Mouse (Mus musculus) urinary bladder, adult 18-20 months (tissue): ENCODE measurements around the gene Olfr744.
"Not testable (repeated sequence)": the region's sequence is repeated elsewhere in the genome, so short reads cannot be mapped to it uniquely, and the experiment has no call there.

Source experiments
- DNase-seq, 2 experiments: peaks; one replicate each; pipeline ENCODE4 v3.0.0; 2022; ENCODE audit warnings: low spot score in 2 of 2, mixed read lengths in 2 of 2

Olfr744 gene

DNA sequence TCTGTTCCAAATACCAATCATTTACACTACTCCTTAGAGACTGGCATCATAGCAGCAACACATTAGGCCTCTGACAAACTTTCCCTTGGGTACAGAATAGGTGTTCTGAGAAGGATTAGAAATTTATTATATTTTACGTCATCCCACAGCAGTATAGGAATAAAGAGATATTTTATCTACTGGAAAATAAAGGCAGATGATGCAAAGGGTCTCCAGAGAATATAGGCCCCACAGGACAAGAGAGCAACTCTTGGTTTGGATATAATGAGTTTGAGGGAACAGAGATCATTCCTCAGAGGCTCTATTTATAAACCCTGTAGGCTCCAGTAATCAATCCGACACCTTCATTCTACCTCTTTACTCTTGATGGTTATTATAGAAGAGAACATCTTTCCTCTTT, at the start of gene Olfr744:
TSS of gene Olfr744 (plus strand) at position 301 of the 400 bp plus-strand sequence.
- DNase-seq = no peak

DNA sequence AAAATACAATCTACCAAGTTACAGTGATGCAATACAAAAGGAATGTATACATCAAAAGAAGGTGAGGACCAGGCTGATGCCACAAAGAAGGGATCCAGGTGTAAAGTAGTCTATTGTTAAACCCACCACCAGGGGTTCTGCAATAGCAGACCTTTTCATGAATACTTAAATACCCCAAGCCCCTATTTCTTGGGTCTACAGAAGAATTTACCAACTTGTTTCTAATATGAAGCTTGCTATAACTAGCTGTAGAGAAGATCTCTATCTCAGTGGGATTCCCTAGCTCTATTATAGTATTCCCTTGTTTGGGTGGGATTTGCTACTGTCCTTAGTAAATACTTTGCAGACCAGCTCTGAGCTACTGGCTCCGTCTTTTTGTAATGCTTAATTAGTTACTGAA, 41.6 kb upstream of the Olfr744 start:
- not testable (repeated sequence) for DNase-seq

DNA sequence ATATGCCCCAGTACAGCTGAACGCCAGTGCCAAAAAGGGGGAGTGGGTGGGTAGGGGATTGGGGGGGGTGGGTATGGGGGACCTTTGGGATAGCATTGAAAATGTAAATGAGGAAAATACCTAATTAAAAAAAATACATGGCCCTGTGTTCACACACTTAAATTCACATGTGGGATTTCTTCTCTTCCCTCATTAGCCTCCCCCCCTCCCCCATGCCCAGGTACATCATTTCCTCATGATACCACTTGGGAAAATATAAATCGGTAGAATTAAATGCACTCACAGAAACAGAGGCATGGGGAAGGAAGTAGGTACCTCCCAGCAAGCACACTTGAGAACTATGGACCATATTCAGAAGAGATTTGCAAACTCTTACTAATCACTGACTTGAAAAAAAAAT, 24.4 kb downstream of the Olfr744 start, which contains the start of gene Olfr745:
TSS of gene Olfr745 (plus strand) at position 301 of the 400 bp plus-strand sequence.
- no peak for DNase-seq

DNA sequence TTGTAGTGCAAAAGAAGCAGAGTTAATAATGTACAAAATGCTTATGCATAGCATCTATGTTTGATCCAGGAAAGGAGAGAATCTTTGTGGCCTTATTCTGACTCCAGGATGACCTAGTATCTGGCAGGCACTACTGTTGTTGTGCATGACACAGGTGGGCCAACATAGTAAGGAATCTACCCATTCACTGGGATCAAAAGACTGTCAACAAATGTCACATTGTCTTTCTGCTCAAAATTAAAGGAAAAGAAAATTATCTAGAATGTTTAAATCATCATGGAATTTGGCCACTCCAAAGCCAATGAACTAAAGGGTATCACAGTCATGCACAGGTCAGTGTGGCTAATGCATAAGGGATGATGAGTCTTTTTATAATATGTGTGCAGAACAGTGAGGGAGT, 32.1 kb downstream of the Olfr744 start, which contains the start of gene Olfr746:
TSS of gene Olfr746 (plus strand) at position 301 of the 400 bp plus-strand sequence.
- no peak for DNase-seq
